In genomic region chr2:34193870-34194820, GRCm38 (mm10) we compare ENCODE assay signal across 16 mouse cellular contexts.
DNase-seq lines count a peak whose midpoint lies in the region; ATAC-seq lines count a peak whose summit lies in the region.
"Had no signal": no experiment of that assay in that cellular context is flagged by ENCODE, and none has a peak within 500 bp of the region (broad histone marks: within the 10 kb centered on the region; RNA-seq: fewer than 3 reads in every experiment).

No protein-coding gene starts in this region.

- H3K27ac ChIP-seq in heart, embryonic 13.5 days (replicated peaks) = no peak overlapping the region
- peak overlapping the region; percentile 52; the same call in 1 of the 2 replicates for H3K27ac ChIP-seq in midbrain, embryonic 12.5 days (replicated peaks)
- no peak overlapping the region for H3K27ac ChIP-seq in midbrain, embryonic 10.5 days (replicated peaks)
- peak overlapping the region; percentile 75 for H3K27ac ChIP-seq in forebrain, embryonic 15.5 days (replicated peaks)
- H3K27ac ChIP-seq: embryonic facial prominence, embryonic 15.5 days; limb, embryonic 15.5 days; stomach, postnatal 0 days had no signal

- H3K27me3 ChIP-seq in heart, embryonic 13.5 days (replicated peaks) = no peaks in the 10 kb centered on the region
- no peaks in the 10 kb centered on the region for H3K27me3 ChIP-seq in midbrain, embryonic 12.5 days
- H3K27me3 ChIP-seq in midbrain, embryonic 10.5 days (ENCODE audit: low read depth, poor library complexity, severe bottlenecking) = no peaks in the 10 kb centered on the region
- H3K27me3 ChIP-seq in forebrain, embryonic 15.5 days = no peaks in the 10 kb centered on the region
- H3K27me3 ChIP-seq: embryonic facial prominence, embryonic 15.5 days; limb, embryonic 15.5 days had no signal

- DNase-seq in heart, postnatal 14 days = no peak
- no peak for DNase-seq in midbrain, embryonic 10.5 days (ENCODE audit: low spot score)
- DNase-seq in lung, postnatal 4 days = peak; percentile 7 to 40
- no peak for DNase-seq in spleen, adult 12 weeks (ENCODE audit: low spot score)
- DNase-seq in adrenal gland, adult 18-20 months (ENCODE audit: low spot score in 2 of 2) = no peak
- DNase-seq: adrenal gland, postnatal 14 days; heart, postnatal 10 days; kidney, postnatal 4 days; right cerebral cortex, postnatal 14 days; thymus, postnatal 25 days had no signal

- ATAC-seq in heart, embryonic 13.5 days (ENCODE audit: extremely low read depth, insufficient number of reproducible peaks, low FRiP score, low TSS enrichment) = no peak
- ATAC-seq in midbrain, embryonic 12.5 days (ENCODE audit: low FRiP score, low read depth) = no peak
- peak; percentile 64; the same call in 1 of the 2 replicates for ATAC-seq in forebrain, embryonic 15.5 days (replicated peaks)

- H3K9me3 ChIP-seq in heart, embryonic 13.5 days = no peaks in the 10 kb centered on the region
- no peaks in the 10 kb centered on the region for H3K9me3 ChIP-seq in midbrain, embryonic 12.5 days
- H3K9me3 ChIP-seq in midbrain, embryonic 10.5 days (replicated peaks) = no peaks in the 10 kb centered on the region
- no peaks in the 10 kb centered on the region for H3K9me3 ChIP-seq in forebrain, embryonic 15.5 days
- H3K9me3 ChIP-seq: embryonic facial prominence, embryonic 15.5 days; limb, embryonic 15.5 days had no signal

- no peak overlapping the region for H3K4me2 ChIP-seq in heart, embryonic 13.5 days
- no peak overlapping the region for H3K4me2 ChIP-seq in midbrain, embryonic 12.5 days (replicated peaks)
- no peak overlapping the region for H3K4me2 ChIP-seq in forebrain, embryonic 15.5 days (replicated peaks)
- H3K4me2 ChIP-seq: embryonic facial prominence, embryonic 15.5 days; limb, embryonic 15.5 days had no signal

- no peaks in the 10 kb centered on the region for H3K36me3 ChIP-seq in heart, embryonic 13.5 days
- H3K36me3 ChIP-seq in midbrain, embryonic 12.5 days = peaks cover 8% of the 10 kb centered on the region; the same call in 1 of the 2 replicates
- peaks cover 9% of the 10 kb centered on the region for H3K36me3 ChIP-seq in midbrain, embryonic 10.5 days
- H3K36me3 ChIP-seq in forebrain, embryonic 15.5 days = no peaks in the 10 kb centered on the region
- H3K36me3 ChIP-seq: embryonic facial prominence, embryonic 15.5 days had no signal

- WGBS in heart, embryonic 13.5 days = 63% methylated on average over 8 of the region's 8 CpGs
- 72% methylated on average over 8 of the region's 8 CpGs for WGBS in midbrain, embryonic 12.5 days
- 82% methylated on average over 8 of the region's 8 CpGs for WGBS in midbrain, embryonic 10.5 days
- 12% methylated on average over 8 of the region's 8 CpGs for WGBS in forebrain, embryonic 15.5 days

- H3K9ac ChIP-seq in heart, embryonic 13.5 days = 0 out of 2 replicates have a peak overlapping the region, but pooled peaks have one; percentile 2
- no peak overlapping the region for H3K9ac ChIP-seq in midbrain, embryonic 12.5 days (replicated peaks)
- H3K9ac ChIP-seq in forebrain, embryonic 15.5 days (replicated peaks) = no peak overlapping the region
- H3K9ac ChIP-seq: embryonic facial prominence, embryonic 15.5 days; limb, embryonic 15.5 days had no signal

- intact Hi-C loops in heart, postnatal 14 days (cut with DNase I) = no loop called here

- H3K4me3 ChIP-seq in heart, embryonic 13.5 days = no peak overlapping the region
- no peak overlapping the region for H3K4me3 ChIP-seq in midbrain, embryonic 12.5 days
- no peak overlapping the region for H3K4me3 ChIP-seq in midbrain, embryonic 10.5 days
- H3K4me3 ChIP-seq in forebrain, embryonic 15.5 days = no peak overlapping the region
- H3K4me3 ChIP-seq: embryonic facial prominence, embryonic 15.5 days; limb, embryonic 15.5 days had no signal

- peaks cover 17% of the 10 kb centered on the region for H3K4me1 ChIP-seq in heart, embryonic 13.5 days
- peaks cover 21% of the 10 kb centered on the region for H3K4me1 ChIP-seq in midbrain, embryonic 12.5 days
- H3K4me1 ChIP-seq in midbrain, embryonic 10.5 days = no peaks in the 10 kb centered on the region
- peaks cover 28% of the 10 kb centered on the region for H3K4me1 ChIP-seq in forebrain, embryonic 15.5 days
- H3K4me1 ChIP-seq: embryonic facial prominence, embryonic 15.5 days had no signal

Comparison
In these comparisons a context has a peak if more than half of its experiments do, and no peak if none do; other contexts are left out.
1. H3K27ac ChIP-seq: peak in midbrain, embryonic 12.5 days (single experiment) and forebrain, embryonic 15.5 days (single experiment); none in heart, embryonic 13.5 days (single experiment) and midbrain, embryonic 10.5 days (single experiment).
2. DNase-seq: peak in lung, postnatal 4 days (2 of 2); none in heart, postnatal 14 days (0 of 2), midbrain, embryonic 10.5 days (single experiment), spleen, adult 12 weeks (single experiment) and adrenal gland, adult 18-20 months (0 of 2).